Mouse (Mus musculus) CH12.LX (cell line): ENCODE measurements around the gene Uba52. TPM values are rescaled to one million over a fixed set of nuclear protein-coding genes. Genes with fewer than 3 reads are reported as not detected.

Source experiments
- DNase-seq: peaks from one replicate; pipeline ENCODE4 v3.0.0-alpha.2; 2013; ENCODE audit errors: extremely low read depth
- H3K27ac ChIP-seq: 2 replicates; pipeline ENCODE4 v1.5.1; 2012; ENCODE audit warnings: low read depth, mild to moderate bottlenecking, control low read depth, moderate library complexity; ENCODE audit not compliant: insufficient read depth
- H3K27me3 ChIP-seq: replicated peaks from 2 replicates; pipeline ENCODE3; 2012; ENCODE audit warnings: inconsistent platforms
- H3K36me3 ChIP-seq, 2 experiments: replicated peaks in 1 of 2; 2 replicates each; pipeline versions ENCODE3 to v1.6.1; 2012; ENCODE audit warnings: inconsistent platforms in 1 of 2, low read length in 1 of 2, mild to moderate bottlenecking in 1 of 2, mixed read lengths in 1 of 2, moderate library complexity in 1 of 2; ENCODE audit not compliant: control insufficient read depth in 1 of 2, insufficient read depth in 1 of 2
- H3K4me1 ChIP-seq, 2 experiments: 2 replicates each; pipeline ENCODE4 v1.6.1; 2012; ENCODE audit warnings: inconsistent platforms in 1 of 2, moderate library complexity in 1 of 2; ENCODE audit not compliant: insufficient read depth in 2 of 2, control insufficient read depth in 1 of 2
- H3K4me2 ChIP-seq: 2 replicates; pipeline ENCODE4 v1.6.1; 2012; ENCODE audit warnings: low read depth, mild to moderate bottlenecking, control low read depth; ENCODE audit not compliant: poor library complexity, insufficient read depth, severe bottlenecking
- H3K4me3 ChIP-seq, 3 experiments: fragments of 150-350 bp in 1 of 3; sonication (generic) in 1 of 3; replicated peaks in 1 of 3; 2 replicates each; pipeline versions ENCODE3 to v1.5.1; 2011 to 2012; ENCODE audit warnings: low read depth in 2 of 3, low read length in 2 of 3, mild to moderate bottlenecking in 2 of 3, moderate library complexity in 2 of 3, control low read depth in 1 of 3, improper control_type of control experiment in 1 of 3, inconsistent platforms in 1 of 3, mixed read lengths in 1 of 3; ENCODE audit not compliant: poor library complexity in 1 of 3
- H3K79me2 ChIP-seq: replicated peaks from 2 replicates; pipeline ENCODE4 v1.6.1; 2012; ENCODE audit warnings: mild to moderate bottlenecking, moderate library complexity; ENCODE audit not compliant: control insufficient read depth, poor library complexity, insufficient read depth, severe bottlenecking; ENCODE audit errors: extremely low read depth
- H3K9ac ChIP-seq: 2 replicates; pipeline ENCODE4 v1.6.1; 2012; ENCODE audit warnings: low read depth, mild to moderate bottlenecking, control low read depth, moderate library complexity; ENCODE audit not compliant: insufficient read depth
- H3K9me3 ChIP-seq: replicated peaks from 2 replicates; pipeline ENCODE3; 2012; ENCODE audit warnings: low read length, inconsistent platforms, mixed read lengths
- BHLHE40 ChIP-seq: IDR thresholded peaks from 2 replicates; pipeline ENCODE4 v1.6.1; 2011; ENCODE audit warnings: mild to moderate bottlenecking, low read depth, low read length, improper control_type of control experiment
- CTCF ChIP-seq, 2 experiments: IDR thresholded peaks in 1 of 2; conservative IDR thresholded peaks in 1 of 2; 2 replicates each; pipeline ENCODE4 v1.5.1; 2011 to 2012; ENCODE audit warnings: low read depth in 2 of 2, low read length in 2 of 2, improper control_type of control experiment in 1 of 2, inconsistent platforms in 1 of 2, mild to moderate bottlenecking in 1 of 2, moderate library complexity in 1 of 2
- ETS1 ChIP-seq: conservative IDR thresholded peaks from 2 replicates; pipeline ENCODE4 v1.6.1; 2012; ENCODE audit warnings: low read depth, mild to moderate bottlenecking, inconsistent platforms, low read length, improper control_type of control experiment, moderate library complexity
- JUND ChIP-seq: conservative IDR thresholded peaks from 2 replicates; pipeline ENCODE4 v1.6.1; 2011; ENCODE audit warnings: low read depth, low read length, improper control_type of control experiment
- KAT2A ChIP-seq: IDR thresholded peaks from 2 replicates; pipeline ENCODE4 v1.6.1; 2012; ENCODE audit warnings: low read length, improper control_type of control experiment, inconsistent platforms; ENCODE audit not compliant: insufficient replicate concordance
- MAFK ChIP-seq: IDR thresholded peaks from 2 replicates; pipeline ENCODE4 v1.6.1; 2011; ENCODE audit warnings: low read length, improper control_type of control experiment; ENCODE audit not compliant: insufficient replicate concordance
- MAX ChIP-seq: IDR thresholded peaks from 2 replicates; pipeline ENCODE4 v1.6.1; 2011; ENCODE audit warnings: low read length, improper control_type of control experiment
- MAZ ChIP-seq: IDR thresholded peaks from 2 replicates; pipeline ENCODE4 v1.6.1; 2012; ENCODE audit warnings: low read depth, mild to moderate bottlenecking, inconsistent platforms, low read length, improper control_type of control experiment, moderate library complexity
- MXI1 ChIP-seq: IDR thresholded peaks from 2 replicates; pipeline ENCODE4 v1.6.1; 2011; ENCODE audit warnings: mild to moderate bottlenecking, low read depth, low read length, improper control_type of control experiment
- RCOR1 ChIP-seq: conservative IDR thresholded peaks from 2 replicates; pipeline ENCODE4 v1.6.1; 2012; ENCODE audit warnings: low read depth, mild to moderate bottlenecking, inconsistent platforms, low read length, improper control_type of control experiment
- SMC3 ChIP-seq: IDR thresholded peaks from 2 replicates; pipeline ENCODE4 v1.6.1; 2011; ENCODE audit warnings: low read depth, low read length, improper control_type of control experiment
- USF1 ChIP-seq: IDR thresholded peaks from 2 replicates; pipeline ENCODE4 v1.6.1; 2014; ENCODE audit warnings: low read depth, mild to moderate bottlenecking, inconsistent platforms, low read length, improper control_type of control experiment
- ZC3H11A ChIP-seq: IDR thresholded peaks from 2 replicates; pipeline ENCODE4 v1.6.1; 2012; ENCODE audit warnings: low read depth, mild to moderate bottlenecking, inconsistent platforms, low read length, improper control_type of control experiment
- ZMIZ1 ChIP-seq: IDR thresholded peaks from 2 replicates; pipeline ENCODE4 v1.6.1; 2012; ENCODE audit warnings: low read depth, mild to moderate bottlenecking, inconsistent platforms, low read length, improper control_type of control experiment
- ZNF384 ChIP-seq: IDR thresholded peaks from 2 replicates; pipeline ENCODE4 v1.6.1; 2012; ENCODE audit warnings: low read depth, low read length, improper control_type of control experiment, inconsistent platforms
- dilution Hi-C: fragments of 300-500 bp; cut with MboI; formaldehyde crosslinking; loops from 2 replicates; pipeline ENCODE4 v1.14.3; 2020; ENCODE audit warnings: low sequenced_read_pairs; ENCODE audit not compliant: extremely low pct_unique_long_range_greater_than_20kb, extremely low pct_ligation_motif_present
- in situ Hi-C: fragments of 300-500 bp; cut with MboI; formaldehyde crosslinking; loops from 3 replicates; pipeline ENCODE4 v1.14.3; 2019; ENCODE audit warnings: low sequenced_read_pairs, low pct_ligation_motif_present, low pct_unique_long_range_greater_than_20kb, mixed read lengths
- polyA plus RNA-seq: library from polyadenylated mRNA; unstranded; fragments of >175 nt; gene quantifications from 2 replicates; pipeline ENCODE4 v1.2.1, GENCODE M21; 2012; ENCODE audit warnings: low read depth; ENCODE audit not compliant: insufficient read length
- total RNA-seq, 2 experiments: library from RNA; depleted of rRNA; stranded (reverse); fragments of 300-350 nt in 1 of 2; fragments of >200 nt in 1 of 2; gene quantifications; 2 replicates each; pipeline ENCODE4 v1.2.3; 2012 to 2014

The Uba52 gene
- total and polyA plus RNA-seq, 3 experiments: 1,181 to 3,341 (median 1,372) TPM

- no peaks in the 10 kb centered on the region for H3K36me3 ChIP-seq
- TF ChIP-seq USF1: no peak
- TF ChIP-seq MAZ: no peak
- no peak for TF ChIP-seq SMC3
- no peak for TF ChIP-seq ZC3H11A
- no peak for TF ChIP-seq BHLHE40
- TF ChIP-seq ZNF384: no peak
- TF ChIP-seq ETS1: no peak
- H3K4me2 ChIP-seq: no peak overlapping the region
- dilution Hi-C loops (no loop called here), in situ Hi-C loops (no loop called here)
- H3K27ac ChIP-seq: no peak overlapping the region
- no peaks in the 10 kb centered on the region for H3K79me2 ChIP-seq
- DNase-seq: no peak
- no peak overlapping the region for H3K9ac ChIP-seq
- H3K4me3 ChIP-seq: no peak overlapping the region
- H3K4me1 ChIP-seq: peaks cover 0 to 27% of the 10 kb centered on the region in 2 experiments; a peak in 3 of 4 replicates
- H3K9me3 ChIP-seq: no peaks in the 10 kb centered on the region
- H3K27me3 ChIP-seq: peaks cover 86% of the 10 kb centered on the region
These were observed 14.9 kb downstream of the Uba52 start for GRCm38 (mm10) chr8:70495771-70496062.

DNA sequence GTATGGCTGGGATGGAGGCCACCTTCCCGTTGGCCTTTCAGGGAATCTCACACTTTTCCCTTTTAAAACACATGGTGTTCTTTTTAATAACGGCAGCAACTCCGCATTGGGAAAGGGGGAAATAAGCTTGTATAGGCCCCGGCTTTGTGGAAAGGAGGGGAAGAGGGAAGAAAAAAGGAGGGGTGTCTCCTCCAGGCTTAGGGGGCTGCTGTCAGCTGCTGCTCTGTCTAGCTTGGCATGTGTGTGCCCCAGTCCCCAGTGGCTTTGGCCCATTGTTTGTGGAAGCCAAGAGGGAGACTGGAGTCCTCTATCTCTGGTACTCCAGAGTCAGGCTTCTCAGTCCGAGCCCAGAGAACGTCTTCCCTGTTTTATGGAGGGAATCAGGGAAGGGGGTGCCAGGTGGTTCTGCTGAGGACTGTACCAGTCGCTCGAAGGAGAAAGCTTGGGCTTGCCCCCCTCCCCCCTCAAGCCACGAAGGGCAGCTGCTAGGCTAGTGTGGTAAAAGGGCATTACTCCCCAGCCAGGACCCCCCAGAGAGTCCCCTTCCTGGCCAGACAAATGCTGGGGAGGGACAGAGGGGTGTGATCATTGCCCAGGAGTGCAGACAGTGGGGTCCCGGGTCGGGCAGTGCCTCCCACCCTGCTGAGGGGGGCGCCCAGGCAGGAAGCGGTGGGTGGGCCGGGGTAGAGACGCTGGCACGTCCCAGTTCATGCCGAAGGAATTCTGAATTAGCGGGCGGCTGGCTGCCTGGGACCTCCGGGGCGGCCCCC, 15.4 kb downstream of the Uba52 start:
- no peaks in the 10 kb centered on the region for H3K9me3 ChIP-seq
- no peak overlapping the region for H3K27ac ChIP-seq
- no peak overlapping the region for H3K4me3 ChIP-seq
- no peaks in the 10 kb centered on the region for H3K79me2 ChIP-seq
- no peaks in the 10 kb centered on the region for H3K36me3 ChIP-seq
- dilution Hi-C loops: no loop called here
- H3K4me2 ChIP-seq: no peak overlapping the region
- H3K27me3 ChIP-seq: peaks cover 89% of the 10 kb centered on the region
- peaks cover 0 to 22% of the 10 kb centered on the region in 2 experiments; a peak in 2 of 4 replicates for H3K4me1 ChIP-seq
- no peak overlapping the region for H3K9ac ChIP-seq
- DNase-seq: no peak
- in situ Hi-C loops: no loop called here
- TF ChIP-seq JUND: no peak
- no peak for TF ChIP-seq ZMIZ1
- TF ChIP-seq RCOR1: no peak
- TF ChIP-seq MXI1: no peak
- TF ChIP-seq CTCF (conservative IDR thresholded peaks at IDR 0.05 in 1 of 2, IDR thresholded peaks at IDR 0.05 in 1 of 2; ENCODE audit: low read depth in 2 of 2, low read length in 2 of 2): no peak
- no peak for TF ChIP-seq MAX
- TF ChIP-seq MAFK: no peak
- TF ChIP-seq KAT2A: no peak
- TF ChIP-seq USF1: no peak
- TF ChIP-seq, all 38 proteins: peak for 0
